Mouse (Mus musculus) stomach, embryonic 15.5 days (tissue): ENCODE results near the gene Gm42417. TPM values are rescaled to one million over a fixed set of nuclear protein-coding genes. Genes with fewer than 3 reads are reported as not detected.
A peak's percentile ranks its signal among the peaks of the same experiment; 100 is the strongest.

ENCODE experiments used
- ATAC-seq: fragments of 200-750 bp; cut with Nextera tagmentation; 2 replicates; pipeline ENCODE4 v1.8.0; 2017; ENCODE audit warnings: low read depth, moderate number of reproducible peaks, moderate TSS enrichment; ENCODE audit not compliant: insufficient read depth, low FRiP score
- H3K27ac ChIP-seq: fragments of 300-500 bp; sonication (generic); 2 replicates; pipeline ENCODE4 v1.5.1; 2015; ENCODE audit warnings: mild to moderate bottlenecking, inconsistent platforms
- H3K27me3 ChIP-seq: fragments of 300-500 bp; sonication (generic); replicated peaks from 2 replicates; pipeline ENCODE4 v1.6.1; 2015; ENCODE audit warnings: inconsistent platforms
- H3K36me3 ChIP-seq: fragments of 300-500 bp; sonication (generic); 2 replicates; pipeline ENCODE4 v1.6.1; 2015; ENCODE audit warnings: inconsistent platforms
- H3K4me1 ChIP-seq: fragments of 300-500 bp; sonication (generic); 2 replicates; pipeline ENCODE4 v1.6.1; 2015; ENCODE audit warnings: inconsistent platforms
- H3K4me2 ChIP-seq: fragments of 300-500 bp; sonication (generic); 2 replicates; pipeline ENCODE4 v1.6.1; 2015; ENCODE audit warnings: mild to moderate bottlenecking, inconsistent platforms
- H3K4me3 ChIP-seq: fragments of 300-500 bp; sonication (generic); replicated peaks from 2 replicates; pipeline ENCODE4 v1.5.1; 2015; ENCODE audit warnings: inconsistent platforms
- H3K9ac ChIP-seq: fragments of 300-500 bp; sonication (generic); 2 replicates; pipeline ENCODE4 v1.6.1; 2015; ENCODE audit warnings: inconsistent platforms
- H3K9me3 ChIP-seq: fragments of 300-500 bp; sonication (generic); 2 replicates; pipeline ENCODE4 v1.6.1; 2016; ENCODE audit warnings: inconsistent platforms
- WGBS: fragments of 180-500 bp; shearing (Covaris S2); methylation state at CpG from one replicate; pipeline ENCODE4 v1.1.7; 2015; 5-methylcytosine and 5-hydroxymethylcytosine counted together
- polyA plus RNA-seq: library from polyadenylated mRNA; unstranded; fragments of >200 nt; fragmentation: Nextera tagmentation; extraction: Ambion mirVana; gene quantifications from 2 replicates; pipeline ENCODE4 v1.2.1, GENCODE M21; 2015

Gm42417 gene
- polyA plus RNA-seq, 1 experiment from 2014 or later: not detected

- no peak for ATAC-seq
- Histone ChIP-seq H3K4me1 (peaks cover 27% of the 10 kb centered on the region), H3K27me3 (no peaks in the 10 kb centered on the region), H3K27ac (no peak overlapping the region), H3K9me3 (no peaks in the 10 kb centered on the region), H3K9ac (no peak overlapping the region), H3K4me2 (no peak overlapping the region), H3K36me3 (no peaks in the 10 kb centered on the region), H3K4me3 (no peak overlapping the region)
- 75% methylated on average over 4 of the region's 4 CpGs for WGBS
Measured at GRCm38 (mm10) chr1:36562388-36562787, 23.2 kb upstream of the Gm42417 start.

GRCm38 (mm10) chr1:36560903-36561302 is 21.7 kb upstream of the Gm42417 start:
- ATAC-seq: no peak
- no peak overlapping the region for H3K27ac ChIP-seq
- WGBS: 53% methylated on average over 6 of the region's 6 CpGs
- H3K36me3 ChIP-seq: no peaks in the 10 kb centered on the region
- H3K9me3 ChIP-seq: no peaks in the 10 kb centered on the region
- no peak overlapping the region for H3K4me3 ChIP-seq
- no peaks in the 10 kb centered on the region for H3K27me3 ChIP-seq
- H3K4me1 ChIP-seq: peaks cover 28% of the 10 kb centered on the region
- no peak overlapping the region for H3K4me2 ChIP-seq
- H3K9ac ChIP-seq: no peak overlapping the region

GRCm38 (mm10) chr1:36559888-36560287 is 20.7 kb upstream of the Gm42417 start:
- no peak for ATAC-seq
- H3K27ac ChIP-seq: no peak overlapping the region; the same call in 1 of the 2 replicates
- H3K27me3 ChIP-seq: no peaks in the 10 kb centered on the region
- H3K4me3 ChIP-seq: no peak overlapping the region
- peaks cover 4% of the 10 kb centered on the region; the same call in 1 of the 2 replicates for H3K36me3 ChIP-seq
- H3K9me3 ChIP-seq: no peaks in the 10 kb centered on the region
- H3K9ac ChIP-seq: no peak overlapping the region
- no peak overlapping the region for H3K4me2 ChIP-seq
- H3K4me1 ChIP-seq: peaks cover 38% of the 10 kb centered on the region
- whole genome bisulfite sequencing: 69% methylated on average over 5 of the region's 5 CpGs

GRCm38 (mm10) chr1:36559256-36559655 is 20.0 kb upstream of the Gm42417 start:
- H3K4me1 ChIP-seq: peaks cover 43% of the 10 kb centered on the region
- H3K27me3 ChIP-seq: no peaks in the 10 kb centered on the region
- H3K4me3 ChIP-seq: peak overlapping the region; percentile 93
- no peak overlapping the region for H3K9ac ChIP-seq
- peaks cover 10% of the 10 kb centered on the region; the same call in 1 of the 2 replicates for H3K36me3 ChIP-seq
- H3K4me2 ChIP-seq: peak overlapping the region; percentile 68
- H3K27ac ChIP-seq: peak overlapping the region; percentile 99; the same call in 1 of the 2 replicates
- WGBS: 30% methylated on average over 4 of the region's 4 CpGs
- H3K9me3 ChIP-seq: no peaks in the 10 kb centered on the region
- no peak for ATAC-seq

- Histone ChIP-seq H3K36me3 (peaks cover 19% of the 10 kb centered on the region), H3K4me2 (peak within 1 kb of the TSS; percentile 68), H3K9me3 (no peaks in the 10 kb centered on the region), H3K4me3 (peak within 1 kb of the TSS; percentile 93), H3K9ac (peak within 1 kb of the TSS; percentile 91), H3K4me1 (peaks cover 46% of the 10 kb centered on the region), H3K27me3 (no peaks in the 10 kb centered on the region), H3K27ac (peak within 1 kb of the TSS; percentile 99)
- peak; percentile 63 for ATAC-seq
- WGBS: 2% methylated on average over 69 of the region's 69 CpGs
Measured at GRCm38 (mm10) chr1:36558031-36558993, 19.1 kb upstream of the Gm42417 start, which contains the start of gene Sema4c. TSS of gene Sema4c (minus strand) at chr1:36558349.

GRCm38 (mm10) chr1:36557457-36558011 is 18.3 kb upstream of the Gm42417 start:
- Histone ChIP-seq H3K9ac (peak overlapping the region; percentile 91), H3K4me2 (peak overlapping the region; percentile 68), H3K27me3 (no peaks in the 10 kb centered on the region), H3K4me1 (peaks cover 44% of the 10 kb centered on the region), H3K36me3 (peaks cover 27% of the 10 kb centered on the region), H3K27ac (peak overlapping the region; percentile 99), H3K4me3 (peak overlapping the region; percentile 93), H3K9me3 (no peaks in the 10 kb centered on the region)
- ATAC-seq: peak; percentile 72
- under 1% methylated on average over 48 of the region's 48 CpGs for WGBS

- Histone ChIP-seq H3K27ac (peak overlapping the region; percentile 99), H3K36me3 (peaks cover 34% of the 10 kb centered on the region), H3K4me3 (peak overlapping the region; percentile 93), H3K9ac (peak overlapping the region; percentile 91), H3K27me3 (no peaks in the 10 kb centered on the region), H3K4me1 (peaks cover 42% of the 10 kb centered on the region), H3K4me2 (peak overlapping the region; percentile 68), H3K9me3 (no peaks in the 10 kb centered on the region)
- peak; percentile 54 for ATAC-seq
- WGBS: under 1% methylated on average over 52 of the region's 52 CpGs
Measured at GRCm38 (mm10) chr1:36556553-36557456, 17.6 kb upstream of the Gm42417 start.

GRCm38 (mm10) chr1:36555798-36556395 is 16.7 kb upstream of the Gm42417 start:
- WGBS: 3% methylated on average over 8 of the region's 8 CpGs
- no peaks in the 10 kb centered on the region for H3K9me3 ChIP-seq
- peak overlapping the region; percentile 68 for H3K4me2 ChIP-seq
- no peaks in the 10 kb centered on the region for H3K27me3 ChIP-seq
- H3K36me3 ChIP-seq: peaks cover 42% of the 10 kb centered on the region
- H3K9ac ChIP-seq: peak overlapping the region; percentile 91
- H3K4me3 ChIP-seq: peak overlapping the region; percentile 93
- no peak for ATAC-seq
- peak overlapping the region; percentile 99 for H3K27ac ChIP-seq
- H3K4me1 ChIP-seq: peaks cover 41% of the 10 kb centered on the region

GRCm38 (mm10) chr1:36554633-36555399 is 15.6 kb upstream of the Gm42417 start:
- Histone ChIP-seq H3K4me1 (peaks cover 41% of the 10 kb centered on the region), H3K4me3 (peak overlapping the region; percentile 93), H3K9me3 (no peaks in the 10 kb centered on the region), H3K36me3 (peaks cover 53% of the 10 kb centered on the region), H3K9ac (0 out of 2 replicates have a peak overlapping the region, but pooled peaks have one; percentile 91), H3K27ac (peak overlapping the region; percentile 99; the same call in 1 of the 2 replicates), H3K27me3 (no peaks in the 10 kb centered on the region), H3K4me2 (peak overlapping the region; percentile 68)
- 62% methylated on average over 21 of the region's 21 CpGs for WGBS
- ATAC-seq: no peak

GRCm38 (mm10) chr1:36552506-36552905 is 13.3 kb upstream of the Gm42417 start:
- Histone ChIP-seq H3K9me3 (no peaks in the 10 kb centered on the region), H3K27me3 (no peaks in the 10 kb centered on the region), H3K4me1 (peaks cover 44% of the 10 kb centered on the region), H3K9ac (no peak overlapping the region), H3K4me2 (no peak overlapping the region), H3K4me3 (no peak overlapping the region), H3K27ac (no peak overlapping the region), H3K36me3 (peaks cover 61% of the 10 kb centered on the region)
- ATAC-seq: no peak
- 86% methylated on average over 16 of the region's 16 CpGs for WGBS
